Comparison of ENCODE assay signal across 13 mouse cellular contexts in genomic region chr6:124835531-124835930, GRCm38 (mm10). TPM values are rescaled to one million over a fixed set of nuclear protein-coding genes. Genes with fewer than 3 reads are reported as not detected.
DNase-seq lines count a peak whose midpoint lies in the region; ATAC-seq lines count a peak whose summit lies in the region.
"Had no signal": no experiment of that assay in that cellular context is flagged by ENCODE, and none has a peak within 500 bp of the region (broad histone marks: within the 10 kb centered on the region; RNA-seq: fewer than 3 reads in every experiment).

No protein-coding gene starts in this region.

- peaks cover 8% of the 10 kb centered on the region; the same call in 1 of the 2 replicates for H3K27me3 ChIP-seq in hindbrain, embryonic 12.5 days
- H3K27me3 ChIP-seq in hindbrain, embryonic 16.5 days (replicated peaks; ENCODE audit: control insufficient read depth, insufficient read depth, low read length) = no peaks in the 10 kb centered on the region
- H3K27me3 ChIP-seq in midbrain, embryonic 12.5 days = peaks cover 12% of the 10 kb centered on the region
- no peaks in the 10 kb centered on the region for H3K27me3 ChIP-seq in midbrain, embryonic 16.5 days (ENCODE audit: control insufficient read depth, insufficient read depth, low read depth, low read length)
- 0 out of 2 replicates have a peak, but pooled peaks cover 9% of the 10 kb centered on the region for H3K27me3 ChIP-seq in limb, embryonic 10.5 days (ENCODE audit: low read depth, poor library complexity, severe bottlenecking)
- H3K27me3 ChIP-seq in liver, embryonic 12.5 days (replicated peaks) = peaks cover 15% of the 10 kb centered on the region
- H3K27me3 ChIP-seq: Patski had no signal

- H3K4me1 ChIP-seq in hindbrain, embryonic 12.5 days = peaks cover 33% of the 10 kb centered on the region
- H3K4me1 ChIP-seq in hindbrain, embryonic 16.5 days (ENCODE audit: control insufficient read depth, insufficient read depth, low read depth, low read length) = peaks cover 7% of the 10 kb centered on the region; the same call in 1 of the 2 replicates
- peaks cover 35% of the 10 kb centered on the region for H3K4me1 ChIP-seq in midbrain, embryonic 12.5 days
- peaks cover under 1% of the 10 kb centered on the region; the same call in 1 of the 2 replicates for H3K4me1 ChIP-seq in midbrain, embryonic 16.5 days (ENCODE audit: control insufficient read depth, insufficient read depth, low read length)
- peaks cover 78% of the 10 kb centered on the region for H3K4me1 ChIP-seq in limb, embryonic 10.5 days
- peaks cover 40% of the 10 kb centered on the region for H3K4me1 ChIP-seq in liver, embryonic 12.5 days

- 52% methylated on average over 10 of the region's 10 CpGs for WGBS in hindbrain, embryonic 12.5 days
- WGBS in hindbrain, embryonic 16.5 days = 59% methylated on average over 10 of the region's 10 CpGs
- WGBS in midbrain, embryonic 12.5 days = 72% methylated on average over 10 of the region's 10 CpGs
- 72% methylated on average over 10 of the region's 10 CpGs for WGBS in midbrain, embryonic 16.5 days
- 37% methylated on average over 10 of the region's 10 CpGs for WGBS in limb, embryonic 10.5 days
- WGBS in liver, embryonic 12.5 days (ENCODE audit: insufficient replicate concordance) = 78% methylated on average over 10 of the region's 10 CpGs

- no peak overlapping the region for H3K27ac ChIP-seq in hindbrain, embryonic 12.5 days
- no peak overlapping the region for H3K27ac ChIP-seq in hindbrain, embryonic 16.5 days (ENCODE audit: low read depth, low read length)
- H3K27ac ChIP-seq in midbrain, embryonic 12.5 days (replicated peaks) = 0 out of 2 replicates have a peak overlapping the region, but pooled peaks have one; percentile 39
- no peak overlapping the region for H3K27ac ChIP-seq in midbrain, embryonic 16.5 days (ENCODE audit: low read length)
- H3K27ac ChIP-seq in limb, embryonic 10.5 days = peak overlapping the region; percentile 4; the same call in 1 of the 2 replicates
- H3K27ac ChIP-seq in liver, embryonic 12.5 days = no peak overlapping the region
- H3K27ac ChIP-seq: liver, embryonic 13.5 days had no signal

- H3K9ac ChIP-seq in hindbrain, embryonic 12.5 days = peak overlapping the region; percentile 24; the same call in 1 of the 2 replicates
- H3K9ac ChIP-seq in hindbrain, embryonic 16.5 days (ENCODE audit: low read depth, low read length) = no peak overlapping the region
- no peak overlapping the region for H3K9ac ChIP-seq in midbrain, embryonic 12.5 days (replicated peaks)
- H3K9ac ChIP-seq in midbrain, embryonic 16.5 days (ENCODE audit: low read depth, low read length) = no peak overlapping the region
- H3K9ac ChIP-seq in liver, embryonic 12.5 days = no peak overlapping the region
- H3K9ac ChIP-seq: liver, embryonic 13.5 days had no signal

- no peaks in the 10 kb centered on the region for H3K9me3 ChIP-seq in hindbrain, embryonic 12.5 days (replicated peaks)
- no peaks in the 10 kb centered on the region for H3K9me3 ChIP-seq in hindbrain, embryonic 16.5 days (ENCODE audit: control insufficient read depth, low read length)
- H3K9me3 ChIP-seq in midbrain, embryonic 12.5 days = no peaks in the 10 kb centered on the region
- no peaks in the 10 kb centered on the region for H3K9me3 ChIP-seq in midbrain, embryonic 16.5 days (replicated peaks; ENCODE audit: control insufficient read depth, low read length, poor library complexity, severe bottlenecking)
- H3K9me3 ChIP-seq in limb, embryonic 10.5 days (replicated peaks) = no peaks in the 10 kb centered on the region
- H3K9me3 ChIP-seq in liver, embryonic 12.5 days (replicated peaks) = no peaks in the 10 kb centered on the region
- H3K9me3 ChIP-seq: liver, embryonic 13.5 days had no signal

- H3K4me2 ChIP-seq in hindbrain, embryonic 12.5 days (replicated peaks) = no peak overlapping the region
- H3K4me2 ChIP-seq in hindbrain, embryonic 16.5 days (ENCODE audit: low read length) = no peak overlapping the region
- H3K4me2 ChIP-seq in midbrain, embryonic 12.5 days (replicated peaks) = no peak overlapping the region
- no peak overlapping the region for H3K4me2 ChIP-seq in midbrain, embryonic 16.5 days (ENCODE audit: low read length)
- no peak overlapping the region for H3K4me2 ChIP-seq in liver, embryonic 12.5 days
- H3K4me2 ChIP-seq: liver, embryonic 13.5 days had no signal

- peaks cover 20% of the 10 kb centered on the region for H3K36me3 ChIP-seq in hindbrain, embryonic 12.5 days
- H3K36me3 ChIP-seq in hindbrain, embryonic 16.5 days (ENCODE audit: control insufficient read depth, insufficient read depth, low read length) = no peaks in the 10 kb centered on the region
- H3K36me3 ChIP-seq in midbrain, embryonic 12.5 days = peaks cover 32% of the 10 kb centered on the region
- no peaks in the 10 kb centered on the region for H3K36me3 ChIP-seq in midbrain, embryonic 16.5 days (ENCODE audit: control insufficient read depth, insufficient read depth, low read length)
- peaks cover 44% of the 10 kb centered on the region for H3K36me3 ChIP-seq in limb, embryonic 10.5 days
- H3K36me3 ChIP-seq in liver, embryonic 12.5 days = peaks cover 46% of the 10 kb centered on the region

- H3K4me3 ChIP-seq in hindbrain, embryonic 12.5 days = no peak overlapping the region
- H3K4me3 ChIP-seq in hindbrain, embryonic 16.5 days (ENCODE audit: low read length) = no peak overlapping the region
- H3K4me3 ChIP-seq in midbrain, embryonic 12.5 days = no peak overlapping the region
- H3K4me3 ChIP-seq in midbrain, embryonic 16.5 days (ENCODE audit: low read depth, low read length) = no peak overlapping the region
- H3K4me3 ChIP-seq in limb, embryonic 10.5 days = peak overlapping the region; percentile 6; the same call in 1 of the 2 replicates
- H3K4me3 ChIP-seq in liver, embryonic 12.5 days = no peak overlapping the region
- H3K4me3 ChIP-seq: liver, embryonic 13.5 days had no signal

- ATAC-seq in hindbrain, embryonic 12.5 days (ENCODE audit: low FRiP score) = no peak
- ATAC-seq in hindbrain, embryonic 16.5 days = no peak
- no peak for ATAC-seq in midbrain, embryonic 12.5 days (ENCODE audit: low FRiP score, low read depth)
- no peak for ATAC-seq in midbrain, embryonic 16.5 days
- ATAC-seq in liver, embryonic 12.5 days = no peak
- ATAC-seq in CD4-positive, CD25-positive, alpha-beta regulatory T cell, adult 4 months = no peak
- ATAC-seq: Patski had no signal

- DNase-seq in limb, embryonic 10.5 days (ENCODE audit: low spot score) = peak; percentile 57
- DNase-seq: cerebellum, adult 11 months; heart, adult 11 months; heart, postnatal 14 days; liver, embryonic 13.5 days; right cerebral cortex, postnatal 25 days had no signal

RNA-seq across cellular contexts. Expression of gene Gnb3, which starts 4.5 kb away (rescaled TPM):
- polyA plus RNA-seq in hindbrain, embryonic 12.5 days (2016; fragmentation: Nextera tagmentation; extraction: Ambion mirVana) = 0.52 and 0.92 TPM in 2 replicates
- 1.0 and 1.1 TPM in 2 replicates for polyA plus RNA-seq in hindbrain, embryonic 16.5 days (2015; fragmentation: Nextera tagmentation; extraction: Ambion mirVana)
- polyA plus RNA-seq in midbrain, embryonic 12.5 days (2016; fragmentation: Nextera tagmentation; extraction: Ambion mirVana) = 5.5 TPM in 2 replicates
- polyA plus RNA-seq in midbrain, embryonic 16.5 days (2015; fragmentation: Nextera tagmentation; extraction: Ambion mirVana) = 2.3 and 2.4 TPM in 2 replicates
- polyA plus RNA-seq in limb, embryonic 10.5 days (2016; fragmentation: Nextera tagmentation; extraction: Ambion mirVana) = 0.34 and 0.35 TPM in 2 replicates
- polyA plus RNA-seq in liver, embryonic 12.5 days (2016; fragmentation: Nextera tagmentation; extraction: Ambion mirVana) = 0.29 and 0.43 TPM in 2 replicates
- not detected for polyA plus RNA-seq in CD4-positive, CD25-positive, alpha-beta regulatory T cell, adult 4 months (2017; shearing (Covaris generic))

RNA-seq across cellular contexts. Expression of gene Cdca3, which starts 6.2 kb away (rescaled TPM):
- polyA plus RNA-seq in hindbrain, embryonic 12.5 days (2016; fragmentation: Nextera tagmentation; extraction: Ambion mirVana) = 111 and 120 TPM in 2 replicates
- 34.2 and 38.5 TPM in 2 replicates for polyA plus RNA-seq in hindbrain, embryonic 16.5 days (2015; fragmentation: Nextera tagmentation; extraction: Ambion mirVana)
- polyA plus RNA-seq in midbrain, embryonic 12.5 days (2016; fragmentation: Nextera tagmentation; extraction: Ambion mirVana) = 168 and 169 TPM in 2 replicates
- 18.2 and 19.5 TPM in 2 replicates for polyA plus RNA-seq in midbrain, embryonic 16.5 days (2015; fragmentation: Nextera tagmentation; extraction: Ambion mirVana)
- polyA plus RNA-seq in limb, embryonic 10.5 days (2016; fragmentation: Nextera tagmentation; extraction: Ambion mirVana) = 243 and 250 TPM in 2 replicates
- polyA plus RNA-seq in liver, embryonic 12.5 days (2016; fragmentation: Nextera tagmentation; extraction: Ambion mirVana) = 193 TPM in 2 replicates
- polyA plus RNA-seq in CD4-positive, CD25-positive, alpha-beta regulatory T cell, adult 4 months (2017; shearing (Covaris generic)) = 10 to 100 TPM in 1 of 2 experiments, 1 to 10 TPM in 1; 8.0 to 27.1 TPM

RNA-seq across cellular contexts. Expression of gene Usp5, which starts 6.2 kb away (rescaled TPM):
- 200 and 202 TPM in 2 replicates for polyA plus RNA-seq in hindbrain, embryonic 12.5 days (2016; fragmentation: Nextera tagmentation; extraction: Ambion mirVana)
- 220 and 232 TPM in 2 replicates for polyA plus RNA-seq in hindbrain, embryonic 16.5 days (2015; fragmentation: Nextera tagmentation; extraction: Ambion mirVana)
- 213 and 214 TPM in 2 replicates for polyA plus RNA-seq in midbrain, embryonic 12.5 days (2016; fragmentation: Nextera tagmentation; extraction: Ambion mirVana)
- polyA plus RNA-seq in midbrain, embryonic 16.5 days (2015; fragmentation: Nextera tagmentation; extraction: Ambion mirVana) = 220 and 223 TPM in 2 replicates
- polyA plus RNA-seq in limb, embryonic 10.5 days (2016; fragmentation: Nextera tagmentation; extraction: Ambion mirVana) = 200 and 209 TPM in 2 replicates
- 87.5 and 94.1 TPM in 2 replicates for polyA plus RNA-seq in liver, embryonic 12.5 days (2016; fragmentation: Nextera tagmentation; extraction: Ambion mirVana)
- 100 to 1,000 TPM in 1 of 2 experiments, 10 to 100 TPM in 1; 77.2 to 154 TPM for polyA plus RNA-seq in CD4-positive, CD25-positive, alpha-beta regulatory T cell, adult 4 months (2017; shearing (Covaris generic))

RNA-seq across cellular contexts. Expression of gene Tpi1, which starts 21.4 kb away (rescaled TPM):
- polyA plus RNA-seq in hindbrain, embryonic 12.5 days (2016; fragmentation: Nextera tagmentation; extraction: Ambion mirVana) = 481 and 483 TPM in 2 replicates
- 544 and 601 TPM in 2 replicates for polyA plus RNA-seq in hindbrain, embryonic 16.5 days (2015; fragmentation: Nextera tagmentation; extraction: Ambion mirVana)
- 423 and 428 TPM in 2 replicates for polyA plus RNA-seq in midbrain, embryonic 12.5 days (2016; fragmentation: Nextera tagmentation; extraction: Ambion mirVana)
- polyA plus RNA-seq in midbrain, embryonic 16.5 days (2015; fragmentation: Nextera tagmentation; extraction: Ambion mirVana) = 415 and 461 TPM in 2 replicates
- 831 and 927 TPM in 2 replicates for polyA plus RNA-seq in limb, embryonic 10.5 days (2016; fragmentation: Nextera tagmentation; extraction: Ambion mirVana)
- 630 and 674 TPM in 2 replicates for polyA plus RNA-seq in liver, embryonic 12.5 days (2016; fragmentation: Nextera tagmentation; extraction: Ambion mirVana)
- polyA plus RNA-seq in CD4-positive, CD25-positive, alpha-beta regulatory T cell, adult 4 months (2017; shearing (Covaris generic)) = 10 to 100 TPM; 65.7 to 90.0 TPM

RNA-seq across cellular contexts. Expression of gene P3h3, which starts 22.0 kb away (rescaled TPM):
- polyA plus RNA-seq in hindbrain, embryonic 12.5 days (2016; fragmentation: Nextera tagmentation; extraction: Ambion mirVana) = 34.5 and 39.6 TPM in 2 replicates
- 7.5 and 16.2 TPM in 2 replicates for polyA plus RNA-seq in hindbrain, embryonic 16.5 days (2015; fragmentation: Nextera tagmentation; extraction: Ambion mirVana)
- 21.4 and 25.6 TPM in 2 replicates for polyA plus RNA-seq in midbrain, embryonic 12.5 days (2016; fragmentation: Nextera tagmentation; extraction: Ambion mirVana)
- polyA plus RNA-seq in midbrain, embryonic 16.5 days (2015; fragmentation: Nextera tagmentation; extraction: Ambion mirVana) = 13.4 and 15.4 TPM in 2 replicates
- polyA plus RNA-seq in limb, embryonic 10.5 days (2016; fragmentation: Nextera tagmentation; extraction: Ambion mirVana) = 17.3 and 26.8 TPM in 2 replicates
- 5.0 and 5.5 TPM in 2 replicates for polyA plus RNA-seq in liver, embryonic 12.5 days (2016; fragmentation: Nextera tagmentation; extraction: Ambion mirVana)
- under 1 TPM in 1 of 2 experiments, not detected in 1; 0.11 TPM for polyA plus RNA-seq in CD4-positive, CD25-positive, alpha-beta regulatory T cell, adult 4 months (2017; shearing (Covaris generic))

Comparison
In these comparisons a context has a peak if more than half of its experiments do, and no peak if none do; other contexts are left out.
1. H3K27ac ChIP-seq: peak in midbrain, embryonic 12.5 days (single experiment) and limb, embryonic 10.5 days (single experiment); none in hindbrain, embryonic 12.5 days (single experiment), hindbrain, embryonic 16.5 days (single experiment), midbrain, embryonic 16.5 days (single experiment) and liver, embryonic 12.5 days (single experiment).